Mouse (Mus musculus) MEL (cell line): ENCODE data around the gene Alkbh7. TPM values are rescaled to one million over a fixed set of nuclear protein-coding genes. Genes with fewer than 3 reads are reported as not detected.

Source experiments
- DNase-seq: peaks from one replicate; pipeline ENCODE4 v3.0.0; 2011; ENCODE audit warnings: low read depth, low spot score
- H3K27ac ChIP-seq: 2 replicates; pipeline ENCODE4 v1.5.1; 2012; ENCODE audit warnings: low read depth, mild to moderate bottlenecking, control low read depth, low read length, moderate library complexity; ENCODE audit not compliant: control insufficient read depth
- H3K27me3 ChIP-seq, 2 experiments: fragments of 150-350 bp in 1 of 2; sonication (generic) in 1 of 2; 2 replicates each; pipeline ENCODE4 v1.6.1; 2012; ENCODE audit warnings: low read length in 2 of 2, mild to moderate bottlenecking in 2 of 2, improper control_type of control experiment in 1 of 2, moderate library complexity in 1 of 2; ENCODE audit not compliant: insufficient read depth in 2 of 2, control insufficient read depth in 1 of 2
- H3K36me3 ChIP-seq, 2 experiments: 2 replicates each; pipeline ENCODE4 v1.6.1; 2012 to 2014; ENCODE audit warnings: low read length in 2 of 2, improper control_type of control experiment in 1 of 2, inconsistent platforms in 1 of 2, mild to moderate bottlenecking in 1 of 2; ENCODE audit not compliant: insufficient read depth in 2 of 2, control insufficient read depth in 1 of 2
- H3K4me1 ChIP-seq, 2 experiments: fragments of 150-350 bp in 1 of 2; sonication (generic) in 1 of 2; 2 replicates each; pipeline ENCODE4 v1.6.1; 2012; ENCODE audit warnings: low read length in 2 of 2, improper control_type of control experiment in 1 of 2, mild to moderate bottlenecking in 1 of 2; ENCODE audit not compliant: insufficient read depth in 2 of 2, control insufficient read depth in 1 of 2
- H3K4me3 ChIP-seq, 2 experiments: fragments of 150-350 bp in 1 of 2; sonication (generic) in 1 of 2; 2 replicates each; pipeline ENCODE4 v1.5.1; 2012; ENCODE audit warnings: low read depth in 2 of 2, low read length in 2 of 2, mild to moderate bottlenecking in 2 of 2, moderate library complexity in 2 of 2, control low read depth in 1 of 2, improper control_type of control experiment in 1 of 2; ENCODE audit not compliant: control insufficient read depth in 1 of 2, insufficient read depth in 1 of 2
- H3K79me2 ChIP-seq: 2 replicates; pipeline ENCODE4 v1.6.1; 2012; ENCODE audit warnings: mild to moderate bottlenecking, low read length, moderate library complexity; ENCODE audit not compliant: control insufficient read depth, poor library complexity, insufficient read depth
- H3K9ac ChIP-seq: 2 replicates; pipeline ENCODE4 v1.6.1; 2012; ENCODE audit warnings: low read depth, mild to moderate bottlenecking, control low read depth, low read length, moderate library complexity; ENCODE audit not compliant: control insufficient read depth, poor library complexity, severe bottlenecking
- H3K9me3 ChIP-seq: fragments of 150-350 bp; sonication (generic); replicated peaks from 2 replicates; pipeline ENCODE4 v1.6.1; 2012; ENCODE audit warnings: mild to moderate bottlenecking, low read length, improper control_type of control experiment, moderate library complexity; ENCODE audit not compliant: insufficient read depth
- BHLHE40 ChIP-seq: IDR thresholded peaks from 2 replicates; pipeline ENCODE4 v1.6.1; 2012; ENCODE audit warnings: low read depth, mild to moderate bottlenecking, inconsistent platforms, low read length, improper control_type of control experiment, borderline replicate concordance
- CHD1 ChIP-seq: IDR thresholded peaks from 2 replicates; pipeline ENCODE4 v1.6.1; 2012; ENCODE audit warnings: low read depth, mild to moderate bottlenecking, inconsistent platforms, low read length, improper control_type of control experiment
- CHD2 ChIP-seq: IDR thresholded peaks from 2 replicates; pipeline ENCODE4 v1.6.1; 2011; ENCODE audit warnings: low read length, improper control_type of control experiment
- CTCF ChIP-seq, 3 experiments: IDR thresholded peaks in 2 of 3; conservative IDR thresholded peaks in 1 of 3; 2 replicates each; pipeline ENCODE4 v1.5.1; 2011 to 2012; ENCODE audit warnings: low read length in 3 of 3, low read depth in 2 of 3, mild to moderate bottlenecking in 2 of 3, improper control_type of control experiment in 1 of 3, inconsistent platforms in 1 of 3, mixed read lengths in 1 of 3, moderate library complexity in 1 of 3; ENCODE audit not compliant: control insufficient read depth in 1 of 3, insufficient read depth in 1 of 3, poor library complexity in 1 of 3, severe bottlenecking in 1 of 3
- E2F4 ChIP-seq: IDR thresholded peaks from 2 replicates; pipeline ENCODE4 v1.6.1; 2011; ENCODE audit warnings: low read depth, low read length, improper control_type of control experiment, borderline replicate concordance
- ELF1 ChIP-seq: IDR thresholded peaks from 2 replicates; pipeline ENCODE4 v1.6.1; 2014; ENCODE audit warnings: low read depth, mild to moderate bottlenecking, inconsistent platforms, low read length, improper control_type of control experiment, moderate library complexity
- EP300 ChIP-seq, 2 experiments: IDR thresholded peaks; 2 replicates each; pipeline ENCODE4 v1.6.1; 2011; ENCODE audit warnings: improper control_type of control experiment in 2 of 2, low read length in 2 of 2, low read depth in 1 of 2, mild to moderate bottlenecking in 1 of 2
- GABPA ChIP-seq: IDR thresholded peaks from 2 replicates; pipeline ENCODE4 v1.6.1; 2012; ENCODE audit warnings: low read depth, mild to moderate bottlenecking, inconsistent platforms, low read length, improper control_type of control experiment, moderate library complexity
- GATA1 ChIP-seq: IDR thresholded peaks from 2 replicates; pipeline ENCODE4 v1.6.1; 2011; ENCODE audit warnings: low read depth, low read length, improper control_type of control experiment
- HCFC1 ChIP-seq: IDR thresholded peaks from 2 replicates; pipeline ENCODE4 v1.6.1; 2012; ENCODE audit warnings: low read depth, mild to moderate bottlenecking, inconsistent platforms, low read length, improper control_type of control experiment, moderate library complexity
- JUND ChIP-seq: IDR thresholded peaks from 2 replicates; pipeline ENCODE4 v1.6.1; 2011; ENCODE audit warnings: low read depth, mild to moderate bottlenecking, improper control_type of control experiment, low read length
- KAT2A ChIP-seq: conservative IDR thresholded peaks from 2 replicates; pipeline ENCODE4 v1.6.1; 2012; ENCODE audit warnings: low read depth, low read length, improper control_type of control experiment, inconsistent platforms
- MAFK ChIP-seq: IDR thresholded peaks from 2 replicates; pipeline ENCODE4 v1.6.1; 2011; ENCODE audit warnings: low read depth, mild to moderate bottlenecking, low read length, improper control_type of control experiment, borderline replicate concordance
- MAX ChIP-seq: IDR thresholded peaks from 2 replicates; pipeline ENCODE4 v1.6.1; 2011; ENCODE audit warnings: low read length, improper control_type of control experiment
- MEF2A ChIP-seq: IDR thresholded peaks from 2 replicates; pipeline ENCODE4 v1.6.1; 2014; ENCODE audit warnings: low read depth, mild to moderate bottlenecking, inconsistent platforms, low read length, improper control_type of control experiment; ENCODE audit not compliant: poor library complexity, insufficient replicate concordance, severe bottlenecking; ENCODE audit errors: extremely low read depth
- MYB ChIP-seq: IDR thresholded peaks from 2 replicates; pipeline ENCODE4 v1.6.1; 2011; ENCODE audit warnings: mild to moderate bottlenecking, low read depth, low read length, improper control_type of control experiment
- MYC ChIP-seq: IDR thresholded peaks from 2 replicates; pipeline ENCODE4 v1.6.1; 2011; ENCODE audit warnings: low read depth, mild to moderate bottlenecking, low read length, improper control_type of control experiment, moderate library complexity
- NRF1 ChIP-seq: IDR thresholded peaks from 2 replicates; pipeline ENCODE4 v1.6.1; 2014; ENCODE audit warnings: low read depth, mild to moderate bottlenecking, inconsistent platforms, low read length, improper control_type of control experiment, moderate library complexity; ENCODE audit not compliant: poor library complexity, insufficient read depth, severe bottlenecking
- POLR2A ChIP-seq, 2 experiments: IDR thresholded peaks; 2 replicates each; pipeline ENCODE4 v1.6.1; 2011 to 2012; ENCODE audit warnings: low read length in 2 of 2, mild to moderate bottlenecking in 2 of 2, control low read depth in 1 of 2, improper control_type of control experiment in 1 of 2, low read depth in 1 of 2, moderate library complexity in 1 of 2; ENCODE audit not compliant: control insufficient read depth in 1 of 2, insufficient read depth in 1 of 2, poor library complexity in 1 of 2
- POLR2AphosphoS2 ChIP-seq: IDR thresholded peaks from 2 replicates; pipeline ENCODE4 v1.6.1; 2011; ENCODE audit warnings: low read length, improper control_type of control experiment
- POLR2AphosphoS5 ChIP-seq: IDR thresholded peaks from 2 replicates; pipeline ENCODE4 v1.6.1; 2012; ENCODE audit warnings: low read depth, borderline replicate concordance, mild to moderate bottlenecking, inconsistent platforms, low read length, moderate library complexity, mixed read lengths
- RAD21 ChIP-seq: IDR thresholded peaks from 2 replicates; pipeline ENCODE4 v1.6.1; 2011; ENCODE audit warnings: mild to moderate bottlenecking, low read depth, low read length, improper control_type of control experiment
- RCOR1 ChIP-seq: IDR thresholded peaks from 2 replicates; pipeline ENCODE4 v1.6.1; 2012; ENCODE audit warnings: low read depth, mild to moderate bottlenecking, inconsistent platforms, low read length, improper control_type of control experiment
- SMC3 ChIP-seq: IDR thresholded peaks from 2 replicates; pipeline ENCODE4 v1.6.1; 2011; ENCODE audit warnings: low read depth, low read length, improper control_type of control experiment
- TAL1 ChIP-seq: IDR thresholded peaks from 2 replicates; pipeline ENCODE4 v1.6.1; 2012; ENCODE audit warnings: mild to moderate bottlenecking, inconsistent platforms, low read length, moderate library complexity, mixed read lengths
- TBP ChIP-seq: IDR thresholded peaks from 2 replicates; pipeline ENCODE4 v1.8.0; 2011; ENCODE audit warnings: low read depth, low read length, improper control_type of control experiment
- TCF12 ChIP-seq: IDR thresholded peaks from 2 replicates; pipeline ENCODE4 v1.6.1; 2014; ENCODE audit warnings: low read depth, mild to moderate bottlenecking, inconsistent platforms, low read length, improper control_type of control experiment, moderate library complexity
- USF1 ChIP-seq: IDR thresholded peaks from 2 replicates; pipeline ENCODE4 v1.6.1; 2014; ENCODE audit warnings: low read depth, mild to moderate bottlenecking, inconsistent platforms, low read length, improper control_type of control experiment, moderate library complexity
- USF2 ChIP-seq, 2 experiments: IDR thresholded peaks; 2 replicates each; pipeline ENCODE4 v1.6.1; 2011 to 2012; ENCODE audit warnings: improper control_type of control experiment in 2 of 2, low read length in 2 of 2, borderline replicate concordance in 1 of 2, inconsistent platforms in 1 of 2, low read depth in 1 of 2, mild to moderate bottlenecking in 1 of 2; ENCODE audit not compliant: insufficient read depth in 1 of 2
- ZC3H11A ChIP-seq: IDR thresholded peaks from 2 replicates; pipeline ENCODE4 v1.6.1; 2012; ENCODE audit warnings: low read depth, mild to moderate bottlenecking, inconsistent platforms, low read length, improper control_type of control experiment
- ZNF384 ChIP-seq: IDR thresholded peaks from 2 replicates; pipeline ENCODE4 v1.6.1; 2012; ENCODE audit warnings: low read depth, mild to moderate bottlenecking, inconsistent platforms, low read length, improper control_type of control experiment
- polyA plus RNA-seq, 2 experiments: library from polyadenylated mRNA; stranded (reverse) in 1 of 2; unstranded in 1 of 2; fragments of >175 nt in 1 of 2; fragments of >200 nt in 1 of 2; gene quantifications; 2 replicates each; pipeline versions ENCODE4 v1.2.1 to v1.2.4; 2012; ENCODE audit warnings: low replicate concordance in 2 of 2, low read depth in 1 of 2; ENCODE audit not compliant: insufficient read length in 2 of 2, insufficient read depth in 1 of 2, missing spikeins in 1 of 2
- total RNA-seq: library from RNA; depleted of rRNA; stranded (reverse); fragments of 300-350 nt; gene quantifications from 2 replicates; pipeline ENCODE4 v1.2.3, GENCODE M21; 2012

Alkbh7 gene
- total and polyA plus RNA-seq, 3 experiments, result 18.9 to 26.4 TPM; not detected in 1

DNA sequence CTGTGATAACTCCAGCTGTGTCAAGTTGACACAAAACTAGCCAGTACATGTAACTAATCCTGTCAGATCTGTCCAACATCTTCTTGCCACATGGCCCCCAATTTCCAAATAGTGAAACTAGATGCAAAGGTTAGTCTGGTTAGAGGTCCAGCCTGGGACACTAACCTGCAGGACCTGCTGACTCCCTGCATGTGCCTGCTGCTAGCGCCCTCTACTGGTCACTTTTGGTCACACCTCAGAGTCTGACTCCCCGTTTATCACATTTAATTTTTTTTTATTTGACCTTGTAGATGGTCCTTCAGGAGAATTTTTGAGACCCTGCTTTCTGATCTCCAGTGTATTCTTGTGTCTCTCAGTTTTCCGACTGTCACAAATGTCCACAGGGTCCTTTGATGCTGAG is 46.2 kb upstream of the Alkbh7 start:
- H3K79me2 ChIP-seq, result no peaks in the 10 kb centered on the region
- peaks cover 3 to 4% of the 10 kb centered on the region in 2 experiments; a peak in 3 of 4 replicates for H3K27me3 ChIP-seq
- peak; percentile 80 for DNase-seq
- H3K4me3 ChIP-seq, result no peak overlapping the region
- H3K4me1 ChIP-seq, result no peaks in the 10 kb centered on the region
- no peak overlapping the region for H3K9ac ChIP-seq
- H3K27ac ChIP-seq, result no peak overlapping the region
- no peaks in the 10 kb centered on the region for H3K9me3 ChIP-seq
- no peak for TF ChIP-seq EP300 (IDR thresholded peaks at IDR 0.05; ENCODE audit: low read depth in 1 of 2, low read length in 2 of 2)
- no peak for TF ChIP-seq JUND
- TF ChIP-seq TAL1, result no peak
- TF ChIP-seq BHLHE40, result peak; percentile 53; the same call in 1 of the 2 replicates
- TF ChIP-seq TBP, result no peak
- no peak for TF ChIP-seq GATA1
- TF ChIP-seq GABPA, result no peak
- TF ChIP-seq USF2 (IDR thresholded peaks at IDR 0.05; ENCODE audit: borderline replicate concordance in 1 of 2, insufficient read depth in 1 of 2, low read depth in 1 of 2, low read length in 2 of 2), result no peak
- no peak for TF ChIP-seq HCFC1
- TF ChIP-seq CTCF (IDR thresholded peaks at IDR 0.05 in 2 of 3, conservative IDR thresholded peaks at IDR 0.05 in 1 of 3; ENCODE audit: control insufficient read depth in 1 of 3, insufficient read depth in 1 of 3, low read depth in 2 of 3, low read length in 3 of 3, poor library complexity in 1 of 3, severe bottlenecking in 1 of 3), result peak; percentile 91 to 96 (median 92)
- TF ChIP-seq USF1, result no peak
- no peak for TF ChIP-seq MAX
- no peak for TF ChIP-seq POLR2AphosphoS2
- TF ChIP-seq POLR2A (IDR thresholded peaks at IDR 0.05; ENCODE audit: control insufficient read depth in 1 of 2, insufficient read depth in 1 of 2, low read depth in 1 of 2, low read length in 2 of 2, poor library complexity in 1 of 2), result no peak
- no peak for TF ChIP-seq RCOR1
- TF ChIP-seq CHD1, result no peak
- TF ChIP-seq ZNF384, result peak; percentile 86
- TF ChIP-seq POLR2AphosphoS5, result no peak
- TF ChIP-seq MYC, result peak; percentile 70; the same call in 1 of the 2 replicates
- no peak for TF ChIP-seq CHD2
- TF ChIP-seq TCF12, result no peak
- peak; percentile 85 for TF ChIP-seq SMC3
- peak; percentile 79 for TF ChIP-seq RAD21
- no peak for TF ChIP-seq MEF2A
- TF ChIP-seq MYB, result no peak
- no peak for TF ChIP-seq E2F4
- no peak for TF ChIP-seq KAT2A
- TF ChIP-seq NRF1, result no peak
- no peak for TF ChIP-seq MAFK
- TF ChIP-seq ZC3H11A, result peak; percentile 74
- TF ChIP-seq ELF1, result no peak
- no peaks in the 10 kb centered on the region for H3K36me3 ChIP-seq
